Mouse (Mus musculus): ENCODE measurements around the gene Kcnn3.

Gene Kcnn3

DNA sequence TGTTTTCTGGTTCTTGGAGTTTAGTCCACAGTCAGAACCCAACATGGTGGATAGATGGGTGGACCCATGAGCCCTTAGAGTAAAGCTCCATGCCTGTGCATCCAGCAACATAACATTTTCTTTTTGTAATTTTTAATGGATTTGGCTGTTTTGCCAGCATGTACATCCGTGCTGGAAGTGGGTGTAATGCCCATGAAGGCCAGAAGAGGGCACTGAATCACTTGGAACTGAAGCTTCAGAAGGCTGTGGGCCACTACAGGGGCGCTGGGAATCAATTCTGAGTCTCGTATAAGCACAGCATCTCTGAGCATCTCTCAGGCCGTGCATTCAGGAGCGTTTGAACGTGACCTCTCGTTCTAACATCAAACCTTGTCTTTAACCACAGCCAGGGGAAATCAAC, 79.0 kb downstream of the Kcnn3 start:
- in situ Hi-C loops (cut with MboI; ENCODE audit: unreplicated experiment in 2 of 2), result no loop called here

DNA sequence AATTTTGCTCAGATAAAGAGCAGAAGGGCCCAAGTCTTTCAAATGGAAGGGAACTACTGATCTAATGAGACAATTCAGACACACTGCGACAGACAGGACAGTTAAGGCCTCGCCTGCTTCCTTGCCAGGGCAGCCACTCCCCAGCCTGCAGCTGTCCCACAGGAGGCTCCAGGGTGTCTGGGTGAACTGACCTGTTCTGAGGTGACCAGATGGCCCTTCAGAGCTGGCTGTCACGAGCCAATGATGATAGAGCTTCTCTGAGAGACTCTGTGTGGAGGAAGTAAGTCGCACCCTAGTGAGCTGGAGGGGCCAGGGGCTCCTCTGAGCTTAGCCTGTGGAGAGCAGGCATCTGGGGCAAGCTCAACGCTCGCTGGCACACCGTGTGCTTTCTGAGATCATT, 81.1 kb downstream of the Kcnn3 start:
- in situ Hi-C loops (cut with MboI; ENCODE audit: unreplicated experiment in 2 of 2), result no loop called here

DNA sequence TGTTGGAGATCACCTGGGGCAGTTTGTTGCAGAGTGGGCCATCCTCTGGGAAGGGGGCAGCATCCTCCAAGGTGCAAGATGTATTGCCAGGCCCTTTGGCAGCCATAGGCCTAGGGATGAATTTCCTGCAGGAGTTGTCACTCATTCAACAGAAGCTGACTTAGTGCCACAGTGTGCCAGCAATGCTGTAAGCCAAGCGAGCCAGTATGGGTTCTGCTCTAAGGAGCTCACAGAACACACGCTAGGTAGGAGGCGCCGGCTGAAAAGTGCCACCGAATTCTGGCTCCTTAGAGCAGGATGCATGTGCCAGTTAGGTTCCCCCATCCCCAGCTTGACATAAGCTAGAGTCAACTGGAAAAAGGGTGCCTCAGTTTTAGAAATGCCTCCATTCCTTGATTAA, 83.3 kb downstream of the Kcnn3 start:
- in situ Hi-C loops (cut with MboI; ENCODE audit: unreplicated experiment in 2 of 2), result no loop called here

DNA sequence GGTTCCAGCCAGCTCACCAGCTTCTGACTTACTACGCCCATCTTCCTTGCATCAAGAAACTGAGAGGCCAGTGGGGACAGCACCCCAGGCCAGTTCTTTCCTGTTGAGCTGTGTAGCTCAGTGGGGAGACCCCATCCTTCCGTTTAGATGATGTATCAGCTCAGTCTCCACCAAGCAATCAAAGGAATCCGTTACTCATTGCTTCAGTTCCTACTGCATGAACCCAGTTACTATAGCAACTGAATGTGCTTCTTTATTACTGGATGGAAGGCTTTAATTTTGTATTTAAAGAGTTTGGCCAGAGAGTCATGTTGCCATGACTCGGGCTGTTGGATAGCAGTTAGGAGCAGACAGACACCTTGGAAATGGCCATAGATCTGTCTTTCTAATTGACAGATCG, 85.3 kb downstream of the Kcnn3 start:
- in situ Hi-C loops (cut with MboI; ENCODE audit: unreplicated experiment in 2 of 2), result no loop called here

DNA sequence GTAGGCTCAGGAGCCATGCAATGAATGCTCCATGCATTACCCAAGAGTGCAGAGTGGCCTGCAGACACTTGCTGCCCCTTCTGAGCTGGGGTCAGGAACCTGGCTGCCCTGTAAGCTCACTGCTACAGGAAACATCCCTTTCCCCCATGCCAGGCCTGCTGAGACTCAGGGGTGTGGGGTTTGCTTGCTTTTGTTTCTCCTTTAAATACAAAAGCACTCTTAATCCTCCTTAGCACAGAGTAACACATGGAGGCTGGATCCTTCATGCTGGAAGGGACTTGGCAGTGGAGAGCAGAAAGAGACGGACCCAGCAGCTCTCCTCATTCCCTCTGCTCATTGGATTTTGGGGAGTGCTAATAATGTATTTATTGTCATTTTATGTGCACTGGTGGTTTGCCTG, 87.4 kb downstream of the Kcnn3 start:
- in situ Hi-C loops (cut with MboI; ENCODE audit: unreplicated experiment in 2 of 2), result no loop called here

DNA sequence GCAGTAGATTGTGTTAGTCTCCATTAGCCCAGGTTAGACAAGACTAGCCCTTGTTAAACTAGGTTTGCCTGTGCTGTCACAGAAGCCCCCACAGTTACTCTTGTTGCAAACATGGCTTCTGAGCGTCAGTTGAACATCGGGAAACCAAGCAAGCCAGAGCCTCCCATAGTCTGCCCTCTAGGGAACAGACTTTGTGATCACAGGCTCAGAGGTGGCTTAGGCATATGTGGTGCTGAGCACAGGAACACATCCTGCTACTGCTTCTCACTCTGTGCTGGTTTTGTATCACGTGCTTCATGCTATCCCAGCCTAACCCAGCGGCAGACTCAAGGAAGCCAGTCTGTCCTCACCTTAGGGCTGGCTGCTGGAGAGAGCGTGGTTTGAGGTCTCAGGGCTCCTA, 92.1 kb downstream of the Kcnn3 start:
- in situ Hi-C loops (cut with MboI; ENCODE audit: unreplicated experiment in 2 of 2), result no loop called here

DNA sequence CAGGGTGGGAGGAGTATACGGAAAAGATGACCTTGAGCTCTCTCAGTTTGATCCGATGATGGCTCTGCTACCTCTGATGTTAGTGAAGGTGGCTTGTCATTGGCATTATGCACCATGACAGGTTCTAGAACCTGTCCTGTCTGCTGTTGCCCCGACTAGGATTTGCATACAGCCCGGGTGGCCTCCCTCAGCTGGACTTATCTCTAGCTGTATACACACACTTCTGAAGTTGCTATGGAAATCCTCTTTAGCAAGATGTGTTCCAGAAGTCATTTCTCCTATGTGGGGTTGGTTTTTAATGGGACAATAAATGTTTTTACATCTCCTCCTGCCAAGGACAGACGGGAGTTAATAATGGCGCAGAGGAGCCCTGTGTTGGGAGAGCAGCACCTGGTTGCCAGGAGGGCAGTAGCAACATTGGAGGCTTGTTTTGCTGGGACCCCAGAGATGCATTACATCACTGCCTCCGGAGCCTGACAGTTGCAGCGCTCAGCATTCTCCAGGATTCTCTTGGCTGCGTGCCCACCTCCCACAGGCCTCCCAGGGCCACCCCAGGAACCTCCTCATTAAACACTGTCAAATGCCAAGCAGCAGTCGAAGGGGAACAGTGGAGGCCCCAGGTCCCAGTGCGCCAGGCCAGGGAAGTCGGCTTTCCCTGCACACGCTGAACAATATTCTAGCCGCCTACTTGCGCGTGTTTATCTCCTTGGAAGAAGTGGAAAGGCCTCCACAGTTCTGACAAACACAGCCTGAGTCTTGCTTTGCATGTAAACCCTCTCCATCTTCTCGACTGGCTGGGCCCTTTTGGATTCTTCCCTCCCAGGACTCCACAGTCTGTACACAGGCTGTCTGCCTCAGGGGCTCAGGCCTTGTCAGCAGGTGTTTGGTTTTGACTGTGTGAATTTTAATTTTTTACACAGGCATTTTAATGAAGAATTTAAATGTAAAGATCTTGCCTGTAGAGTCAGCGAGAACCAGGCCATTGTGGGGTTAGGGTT, 93.9 kb downstream of the Kcnn3 start:
- in situ Hi-C loops (cut with MboI; ENCODE audit: unreplicated experiment in 2 of 2), result no loop called here

DNA sequence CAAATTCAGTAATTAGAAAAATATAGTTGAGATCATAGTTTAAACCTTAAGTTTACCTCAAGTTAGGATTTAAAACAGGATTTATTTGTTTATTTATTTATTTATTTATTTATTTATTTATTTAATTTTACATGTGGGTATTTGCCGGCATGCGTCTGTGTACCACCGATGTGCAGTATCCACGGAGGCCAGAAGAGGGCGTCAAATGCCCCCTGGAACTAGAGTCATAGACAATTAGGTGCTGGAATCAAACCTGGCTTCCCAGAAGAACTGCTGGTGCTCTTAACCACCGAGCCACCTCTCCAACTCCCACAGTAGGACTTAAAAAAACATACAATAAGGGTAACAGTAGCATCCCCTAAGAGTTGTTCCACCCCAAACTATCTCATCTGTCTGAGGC, 96.9 kb downstream of the Kcnn3 start:
- in situ Hi-C loops (cut with MboI; ENCODE audit: unreplicated experiment in 2 of 2), result no loop called here

DNA sequence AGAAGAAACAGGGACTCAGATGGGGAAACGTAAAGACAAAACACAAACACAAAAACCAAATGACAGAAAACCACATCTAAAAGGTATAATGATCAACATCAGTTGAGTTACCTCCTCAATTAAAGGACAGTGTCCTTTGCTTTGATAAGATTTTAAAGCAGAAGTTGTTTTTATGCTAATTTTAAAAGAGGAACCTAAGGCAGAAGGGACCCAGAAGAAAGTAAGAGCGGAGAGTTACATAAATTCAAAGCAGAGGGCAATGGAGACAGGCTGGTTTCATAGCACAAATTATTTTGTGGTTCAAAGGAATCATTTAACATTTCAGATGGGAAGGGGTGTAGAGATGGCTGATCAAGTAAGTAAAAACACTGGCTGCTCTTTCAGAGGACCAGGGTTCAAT, 97.4 kb downstream of the Kcnn3 start:
- in situ Hi-C loops (cut with MboI; ENCODE audit: unreplicated experiment in 2 of 2), result no loop called here

DNA sequence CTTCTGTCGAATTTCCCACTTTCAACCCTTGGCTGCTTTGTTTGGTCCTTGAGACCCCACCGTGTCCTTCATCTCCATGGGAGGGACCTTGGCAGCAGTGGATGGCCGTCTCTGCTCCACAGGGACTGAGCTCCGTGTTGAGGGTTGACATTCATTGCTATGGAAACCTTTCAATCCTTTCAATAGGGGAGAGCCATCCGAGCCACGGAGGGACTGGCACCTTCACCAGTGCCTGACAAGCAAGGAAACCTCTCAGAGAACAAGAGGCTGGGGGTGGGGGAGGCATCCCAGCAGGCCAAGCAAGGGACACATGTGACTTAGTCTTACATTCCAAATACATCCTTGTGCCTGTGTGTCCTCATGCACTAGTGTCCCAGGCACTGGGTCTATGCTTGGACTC, 102.9 kb downstream of the Kcnn3 start:
- in situ Hi-C loops (cut with MboI; ENCODE audit: unreplicated experiment in 2 of 2), result no loop called here

DNA sequence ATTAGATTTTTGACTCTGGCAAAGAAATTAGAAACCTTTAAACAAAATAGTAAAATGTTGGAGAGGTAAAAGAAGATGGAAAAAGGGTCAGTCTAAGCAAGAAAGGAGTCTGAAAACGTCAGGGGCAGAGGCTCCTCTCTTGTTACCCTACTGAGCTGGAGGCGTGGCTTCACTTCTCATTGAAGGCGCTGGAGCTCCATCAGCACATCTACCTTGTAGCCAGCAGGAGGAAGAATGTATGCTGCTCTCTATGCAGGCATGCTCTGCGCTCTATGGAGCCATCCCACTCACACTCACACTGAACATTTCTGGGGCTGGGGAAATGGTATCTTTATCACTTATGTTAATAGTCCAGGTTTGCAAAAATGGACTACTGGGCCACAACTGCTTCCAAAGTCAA, 103.6 kb downstream of the Kcnn3 start:
- in situ Hi-C loops (cut with MboI; ENCODE audit: unreplicated experiment in 2 of 2), result no loop called here

DNA sequence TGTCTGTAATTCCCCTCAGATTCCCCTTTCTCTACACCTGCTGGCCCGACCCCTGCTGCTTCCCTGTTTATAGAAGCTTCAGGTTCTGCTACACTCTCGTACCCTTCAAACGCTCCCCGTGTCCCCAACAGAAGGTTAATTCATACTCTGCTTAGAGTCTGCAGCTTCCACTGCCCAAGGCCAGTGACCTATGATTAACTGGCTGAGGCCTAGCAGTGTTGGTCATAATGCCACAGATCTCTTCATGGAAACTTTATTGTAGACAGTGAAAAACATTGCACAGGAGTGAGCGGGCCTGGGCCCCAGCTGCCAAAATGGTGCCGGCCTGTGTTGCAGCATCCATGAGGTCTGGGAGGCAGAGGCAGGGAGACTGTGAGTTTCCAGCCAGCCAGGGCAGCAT, 104.0 kb downstream of the Kcnn3 start:
- in situ Hi-C loops (cut with MboI; ENCODE audit: unreplicated experiment in 2 of 2), result no loop called here

DNA sequence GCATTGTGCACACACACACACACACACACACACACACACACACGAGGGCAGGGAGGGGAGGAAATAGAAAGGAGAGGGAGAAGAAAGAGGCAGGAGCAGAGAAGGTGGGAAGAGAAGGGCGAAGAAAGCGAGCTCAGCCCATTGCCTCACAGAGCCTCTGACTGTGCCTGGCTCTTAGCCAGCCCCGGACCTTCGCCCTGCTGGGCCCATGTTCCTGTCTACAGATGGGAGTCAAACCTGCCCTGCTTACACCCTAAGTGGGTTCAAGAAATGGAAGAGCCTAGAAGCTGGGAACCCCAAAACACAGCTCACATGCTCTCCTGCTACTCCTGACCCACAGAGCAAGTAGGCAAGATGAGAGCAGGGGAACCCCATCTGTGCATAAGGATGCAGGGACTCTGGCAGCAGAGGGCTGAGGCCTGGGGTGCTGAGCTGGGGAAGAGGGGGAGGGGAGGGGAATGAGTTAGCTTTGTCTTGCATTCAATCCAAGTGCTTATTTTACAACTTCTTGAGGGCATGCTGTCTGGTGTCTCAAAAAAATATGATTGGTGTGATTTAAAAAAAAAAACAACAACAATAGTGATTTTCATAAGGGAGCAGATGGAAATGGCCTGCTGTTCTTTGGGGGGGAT, 105.0 kb downstream of the Kcnn3 start:
- in situ Hi-C loops (cut with MboI; ENCODE audit: unreplicated experiment in 2 of 2), result no loop called here

DNA sequence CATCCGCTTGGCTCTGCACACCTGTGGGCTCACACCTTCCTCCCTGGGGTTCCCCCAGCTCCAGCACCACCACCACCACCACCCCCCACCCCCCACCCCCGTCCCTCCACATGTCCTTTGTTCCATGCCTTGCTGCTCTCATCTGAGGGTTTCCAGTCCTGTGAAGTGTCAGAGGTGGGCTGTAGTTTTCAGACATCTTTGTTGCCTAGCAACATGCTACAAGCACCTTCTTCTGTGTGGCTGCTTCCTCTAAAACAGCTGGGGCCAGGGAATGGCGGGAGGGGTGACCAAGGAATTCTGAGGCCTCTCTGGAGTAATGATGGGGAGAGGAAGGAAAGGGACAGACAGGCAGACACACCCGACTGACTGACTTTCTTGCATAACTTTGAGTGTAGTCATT, 106.6 kb downstream of the Kcnn3 start:
- in situ Hi-C loops (cut with MboI; ENCODE audit: unreplicated experiment in 2 of 2), result no loop called here

DNA sequence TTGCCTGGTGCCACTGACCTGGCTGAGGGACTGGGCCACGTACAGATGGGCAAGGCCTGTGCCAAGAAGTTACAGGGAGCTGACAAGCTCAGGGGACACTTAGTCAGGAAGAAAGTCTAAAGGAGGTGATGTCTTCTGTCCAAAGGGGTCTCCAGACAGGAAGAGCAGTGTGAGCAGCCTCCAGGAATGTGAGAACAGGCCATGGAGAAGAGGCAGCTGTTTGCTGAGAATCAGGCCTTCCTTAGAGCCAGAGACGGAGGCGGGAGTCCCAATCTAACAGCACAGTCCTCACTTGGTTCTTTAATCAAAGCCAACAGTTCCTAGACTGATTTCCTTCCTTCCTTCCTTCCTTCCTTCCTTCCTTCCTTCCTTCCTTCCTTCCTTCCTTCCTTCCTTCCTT, 109.8 kb downstream of the Kcnn3 start:
- in situ Hi-C loops (cut with MboI; ENCODE audit: unreplicated experiment in 2 of 2), result no loop called here

DNA sequence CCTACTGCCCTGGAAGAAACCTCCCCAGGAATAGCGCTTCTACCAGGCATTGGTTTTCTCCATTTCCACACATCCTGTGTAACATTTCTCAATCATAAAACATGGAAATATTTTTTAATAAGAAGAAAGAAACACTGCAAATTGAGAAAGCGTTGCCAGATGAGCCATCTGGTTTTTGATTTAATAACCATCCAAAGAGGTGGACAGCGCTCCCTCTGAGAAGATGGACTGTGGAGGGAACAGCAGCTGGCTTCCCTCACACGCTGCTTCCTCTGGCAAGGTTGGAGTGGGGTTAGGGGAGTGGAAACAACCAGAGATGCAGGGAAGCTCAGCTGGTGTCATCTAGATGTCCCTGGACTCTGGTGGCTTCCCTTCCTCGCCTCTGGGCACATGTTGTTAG, 111.8 kb downstream of the Kcnn3 start:
- in situ Hi-C loops (cut with MboI; ENCODE audit: unreplicated experiment in 2 of 2), result no loop called here

DNA sequence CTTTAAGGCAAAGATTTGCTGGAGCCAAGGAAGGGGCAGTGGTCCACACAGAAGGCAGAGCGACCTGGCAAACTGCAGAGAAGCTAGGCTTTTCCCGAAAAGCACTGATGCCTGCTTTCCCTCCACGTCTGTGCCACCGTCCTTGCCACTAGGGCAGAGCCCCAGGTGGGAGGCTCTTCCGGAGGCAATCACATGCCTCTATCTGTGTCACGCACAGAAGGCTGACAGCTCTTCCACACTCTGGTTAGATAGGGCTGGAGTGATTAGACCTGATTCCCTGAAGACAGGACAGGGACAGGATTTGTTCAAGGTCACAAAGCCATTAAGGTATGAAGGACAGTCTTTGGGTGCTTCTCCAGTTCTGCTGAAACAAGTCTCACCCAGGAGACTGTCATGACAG, 113.6 kb downstream of the Kcnn3 start:
- in situ Hi-C loops (cut with MboI; ENCODE audit: unreplicated experiment in 2 of 2), result no loop called here

DNA sequence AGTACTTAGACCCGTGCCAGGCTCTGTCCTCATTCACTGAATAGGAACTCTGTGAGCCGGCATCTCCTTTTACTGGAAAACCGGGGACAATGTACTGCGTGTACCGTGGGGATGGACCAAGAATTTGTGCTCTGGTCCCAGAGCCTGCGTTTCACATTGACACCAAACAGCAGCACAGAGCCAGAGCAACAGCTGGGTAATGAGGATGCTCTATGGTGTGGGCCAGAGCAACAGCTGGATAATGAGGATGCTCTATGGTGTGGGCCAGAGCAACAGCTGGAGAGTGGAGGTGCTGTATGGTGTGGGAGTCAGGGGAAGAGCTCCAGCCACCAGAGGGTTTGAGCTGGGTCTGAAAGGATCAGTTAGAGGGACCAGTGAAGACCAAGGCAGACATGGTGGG, 114.0 kb downstream of the Kcnn3 start:
- in situ Hi-C loops (cut with MboI; ENCODE audit: unreplicated experiment in 2 of 2), result no loop called here

DNA sequence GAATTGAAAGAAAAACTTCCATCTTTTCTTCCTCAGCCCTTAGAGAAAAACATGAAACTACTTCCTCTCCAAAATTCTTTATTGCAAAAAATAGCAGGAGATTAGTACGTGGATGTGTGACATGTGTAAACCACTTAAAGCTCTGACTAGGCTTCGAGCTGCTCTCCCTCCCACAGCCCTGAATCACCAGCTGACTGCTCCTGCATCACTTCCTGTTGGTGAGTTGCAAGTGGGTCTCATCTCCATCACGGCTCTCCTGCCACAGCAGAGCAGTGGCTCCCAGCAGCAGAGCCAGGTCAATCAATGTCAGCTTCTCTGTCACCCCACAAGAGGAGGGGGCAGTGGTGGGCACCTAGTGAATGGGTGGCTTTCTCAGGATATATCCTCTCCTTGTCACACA, 120.8 kb downstream of the Kcnn3 start:
- in situ Hi-C loops (cut with MboI; ENCODE audit: unreplicated experiment in 2 of 2), result no loop called here

DNA sequence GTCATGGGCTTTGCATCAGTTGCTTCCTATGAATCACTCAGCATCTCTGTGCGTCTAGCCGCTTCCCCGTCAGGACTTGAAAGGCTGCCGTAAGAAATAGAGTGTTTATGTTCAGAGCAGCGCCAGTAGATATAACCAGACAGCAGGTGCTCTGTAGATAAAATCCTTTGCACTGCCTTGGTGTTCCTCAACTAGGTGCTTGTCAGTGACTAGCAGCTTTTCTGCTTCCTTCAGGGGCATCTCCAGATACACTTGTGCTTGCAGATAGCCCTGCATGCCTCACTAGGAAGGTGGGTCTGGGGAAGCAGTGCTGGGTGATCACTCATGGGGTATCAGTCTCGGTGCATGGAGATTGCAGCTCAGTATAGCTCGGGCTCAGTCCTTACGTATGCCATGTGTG, 123.4 kb downstream of the Kcnn3 start:
- in situ Hi-C loops (cut with MboI; ENCODE audit: unreplicated experiment in 2 of 2), result no loop called here

DNA sequence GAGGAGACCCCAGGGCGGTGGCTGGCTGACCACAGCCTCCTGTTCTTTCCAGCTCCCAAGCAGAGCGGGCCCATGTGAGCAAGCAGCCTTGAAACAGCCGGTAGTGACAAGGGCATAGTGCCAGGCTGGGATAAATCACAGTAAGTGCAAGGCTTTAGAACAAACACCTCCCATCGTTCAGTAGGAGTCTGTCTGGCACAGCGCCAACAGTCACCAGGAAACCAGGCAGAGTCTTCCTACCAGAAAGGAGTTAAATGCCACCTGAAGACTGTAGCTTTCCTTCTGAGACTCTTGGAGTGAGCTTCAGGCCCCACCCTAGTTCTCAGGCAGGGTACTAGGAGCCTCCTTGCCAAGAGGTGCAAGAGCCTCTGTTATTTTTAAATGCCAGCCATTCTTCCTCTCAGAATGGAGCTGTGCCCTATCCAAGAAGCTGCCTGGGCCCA, 126.9 kb downstream of the Kcnn3 start:
- in situ Hi-C loops (cut with MboI; ENCODE audit: unreplicated experiment in 2 of 2), result no loop called here

DNA sequence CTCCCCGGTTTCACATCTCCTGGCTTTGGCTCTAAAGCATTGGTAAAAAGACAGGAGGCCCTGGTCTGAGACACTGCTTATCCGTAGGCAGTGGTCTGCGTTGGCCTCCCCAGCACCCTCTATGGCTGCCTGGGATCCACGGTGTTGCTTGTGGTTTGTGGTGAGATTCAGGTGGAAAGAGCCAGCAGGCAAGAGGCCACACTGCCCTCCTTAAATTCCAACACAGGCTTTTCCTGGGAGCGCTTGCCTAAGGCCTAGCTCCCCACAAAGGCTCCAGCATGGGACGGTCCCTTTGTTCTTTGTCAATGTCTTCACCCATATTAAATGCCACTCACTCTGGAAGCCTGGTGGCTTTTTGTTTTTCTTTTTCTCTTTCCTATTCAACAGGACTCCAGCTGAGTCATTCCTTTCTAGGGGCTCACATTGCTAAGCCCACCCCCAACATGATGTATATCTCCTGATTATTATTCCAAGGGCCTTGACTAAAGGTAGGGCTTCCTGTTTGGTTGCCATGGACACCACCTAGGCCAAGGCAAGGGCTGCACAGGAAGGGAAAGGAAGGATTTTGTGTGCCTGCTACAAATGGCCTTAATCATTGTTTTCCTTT, 127.4 kb downstream of the Kcnn3 start:
- in situ Hi-C loops (cut with MboI; ENCODE audit: unreplicated experiment in 2 of 2), result no loop called here
